9 mouse cellular contexts compared by ENCODE assay signal in genomic region chr19:34254101-34254879, GRCm38 (mm10). TPM values are rescaled to one million over a fixed set of nuclear protein-coding genes. Genes with fewer than 3 reads are reported as not detected.
DNase-seq lines count a peak whose midpoint lies in the region; ATAC-seq and TF ChIP-seq lines count a peak whose summit lies in the region.
"Had no signal": no experiment of that assay in that cellular context is flagged by ENCODE, and none has a peak within 500 bp of the region (broad histone marks: within the 10 kb centered on the region; RNA-seq: fewer than 3 reads in every experiment).

No protein-coding gene starts in this region.

- DNase-seq in kidney, adult 9 months = peak; percentile 15
- no peak for DNase-seq in kidney, adult 18-20 months
- DNase-seq in kidney, postnatal 10 days = peak; percentile 46
- no peak for DNase-seq in neural tube, embryonic 10.5 days (ENCODE audit: extremely low spot score, low spot score)
- no peak for DNase-seq in frontal cortex, postnatal 10 days (ENCODE audit: low spot score in 2 of 2)
- DNase-seq in left cerebral cortex, postnatal 36 days (ENCODE audit: low spot score in 2 of 2) = no peak

- intact Hi-C loops in left cerebral cortex, postnatal 36 days (cut with DNase I) = no loop called here

- H3K36me3 ChIP-seq in embryonic facial prominence, embryonic 13.5 days = no peaks in the 10 kb centered on the region
- peaks cover 29% of the 10 kb centered on the region for H3K36me3 ChIP-seq in myocyte (ENCODE audit: control insufficient read depth, insufficient read depth)

- TF ChIP-seq POLR2A in myocyte (IDR thresholded peaks at IDR 0.05; ENCODE audit: insufficient read length, low read depth) = no peak

- peak overlapping the region; percentile 37 for H3K4me2 ChIP-seq in embryonic facial prominence, embryonic 13.5 days
- peak overlapping the region; percentile 92 for H3K4me2 ChIP-seq in myocyte (ENCODE audit: low read depth)

- peak overlapping the region; percentile 57 for H3K27ac ChIP-seq in embryonic facial prominence, embryonic 13.5 days
- H3K27ac ChIP-seq: macrophage had no signal

- peak overlapping the region; percentile 16; the same call in 1 of the 2 replicates for H3K4me3 ChIP-seq in embryonic facial prominence, embryonic 13.5 days
- H3K4me3 ChIP-seq in myocyte = peak overlapping the region; percentile 82

- H3K79me2 ChIP-seq in myocyte (ENCODE audit: control insufficient read depth, insufficient read depth) = peaks cover 29% of the 10 kb centered on the region

- H3K27me3 ChIP-seq in embryonic facial prominence, embryonic 13.5 days = no peaks in the 10 kb centered on the region
- H3K27me3 ChIP-seq in myocyte (ENCODE audit: control insufficient read depth, insufficient read depth, insufficient read length) = no peaks in the 10 kb centered on the region

- ATAC-seq in embryonic facial prominence, embryonic 13.5 days (ENCODE audit: insufficient number of reproducible peaks, insufficient read depth, low FRiP score, low TSS enrichment, low read depth) = no peak

- H3K9me3 ChIP-seq in embryonic facial prominence, embryonic 13.5 days = no peaks in the 10 kb centered on the region

- WGBS in embryonic facial prominence, embryonic 13.5 days = 31% methylated on average over 14 of the region's 14 CpGs

- H3ac ChIP-seq in myocyte (ENCODE audit: control insufficient read depth, insufficient read length) = peak overlapping the region; percentile 36

- peaks cover 22% of the 10 kb centered on the region for H3K4me1 ChIP-seq in embryonic facial prominence, embryonic 13.5 days

- H3K9ac ChIP-seq in embryonic facial prominence, embryonic 13.5 days = peak overlapping the region; percentile 51; the same call in 1 of the 2 replicates

TF ChIP-seq in myocyte, 11 proteins besides CTCF, POLR2A, EP300 and RAD21:
- no peak for TF ChIP-seq CEBPB (IDR thresholded peaks at IDR 0.05; ENCODE audit: insufficient read depth, poor library complexity, severe bottlenecking)
- no peak for TF ChIP-seq MYOG (IDR thresholded peaks at IDR 0.05; ENCODE audit: control insufficient read depth in 1 of 3, insufficient read depth in 1 of 3, insufficient read length in 2 of 3, low read depth in 2 of 3)
- TF ChIP-seq TCF12 (IDR thresholded peaks at IDR 0.05; ENCODE audit: insufficient read depth, poor library complexity, severe bottlenecking) = no peak
- peak; percentile 83 for TF ChIP-seq USF1 (IDR thresholded peaks at IDR 0.05; ENCODE audit: low read depth)
- TF ChIP-seq REST (IDR thresholded peaks at IDR 0.05; ENCODE audit: insufficient read depth, insufficient read length) = no peak
- TF ChIP-seq SRF (IDR thresholded peaks at IDR 0.05; ENCODE audit: control insufficient read depth, insufficient read length, low read depth) = peak; percentile 97
- no peak for TF ChIP-seq E2F4 (IDR thresholded peaks at IDR 0.05; ENCODE audit: insufficient read depth)
- no peak for TF ChIP-seq TCF3 (IDR thresholded peaks at IDR 0.05; ENCODE audit: insufficient read length, low read depth)
- TF ChIP-seq MAX (IDR thresholded peaks at IDR 0.05; ENCODE audit: low read depth) = no peak
- TF ChIP-seq MYOD1 (IDR thresholded peaks at IDR 0.05; ENCODE audit: control insufficient read depth in 1 of 3, insufficient read length in 2 of 3, low read depth in 2 of 3) = no peak
- peak; percentile 52 for TF ChIP-seq POLR2AphosphoS2 (IDR thresholded peaks at IDR 0.05; ENCODE audit: insufficient read length, low read depth)

RNA-seq across cellular contexts. Expression of gene Acta2, which starts 1.1 kb away (rescaled TPM):
- polyA plus RNA-seq in embryonic facial prominence, embryonic 13.5 days (2015; fragmentation: Nextera tagmentation; extraction: Ambion mirVana) = 66.9 and 72.9 TPM in 2 replicates
- 2,495 TPM for polyA plus RNA-seq in myocyte (2012; fragmentation: generic; extraction: Trizol)
- total RNA-seq in left cerebral cortex, postnatal 36 days (2021) = 10 to 100 TPM; 18.2 to 18.9 TPM

RNA-seq across cellular contexts. Expression of gene Fas, which starts 36.2 kb away (rescaled TPM):
- polyA plus RNA-seq in embryonic facial prominence, embryonic 13.5 days (2015; fragmentation: Nextera tagmentation; extraction: Ambion mirVana) = 5.6 and 6.2 TPM in 2 replicates
- polyA plus RNA-seq in myocyte (2012; fragmentation: generic; extraction: Trizol) = 2.8 TPM
- 1 to 10 TPM; 1.6 to 1.7 TPM for total RNA-seq in left cerebral cortex, postnatal 36 days (2021)

Comparison
In these comparisons a context has a peak if more than half of its experiments do, and no peak if none do; other contexts are left out.
1. DNase-seq: peak in kidney, adult 9 months (single experiment) and kidney, postnatal 10 days (single experiment); none in kidney, adult 18-20 months (single experiment), neural tube, embryonic 10.5 days (single experiment), frontal cortex, postnatal 10 days (0 of 2) and left cerebral cortex, postnatal 36 days (0 of 2).
2. RNA of gene Acta2, which starts 1.1 kb away (polyA plus RNA-seq): 2,495 TPM in myocyte (single experiment); 66.9 to 72.9 TPM in embryonic facial prominence, embryonic 13.5 days; every median in the first group is over 10 times any median in the second.